Mouse (Mus musculus): ENCODE data around the gene Il10.

Il10 gene

DNA sequence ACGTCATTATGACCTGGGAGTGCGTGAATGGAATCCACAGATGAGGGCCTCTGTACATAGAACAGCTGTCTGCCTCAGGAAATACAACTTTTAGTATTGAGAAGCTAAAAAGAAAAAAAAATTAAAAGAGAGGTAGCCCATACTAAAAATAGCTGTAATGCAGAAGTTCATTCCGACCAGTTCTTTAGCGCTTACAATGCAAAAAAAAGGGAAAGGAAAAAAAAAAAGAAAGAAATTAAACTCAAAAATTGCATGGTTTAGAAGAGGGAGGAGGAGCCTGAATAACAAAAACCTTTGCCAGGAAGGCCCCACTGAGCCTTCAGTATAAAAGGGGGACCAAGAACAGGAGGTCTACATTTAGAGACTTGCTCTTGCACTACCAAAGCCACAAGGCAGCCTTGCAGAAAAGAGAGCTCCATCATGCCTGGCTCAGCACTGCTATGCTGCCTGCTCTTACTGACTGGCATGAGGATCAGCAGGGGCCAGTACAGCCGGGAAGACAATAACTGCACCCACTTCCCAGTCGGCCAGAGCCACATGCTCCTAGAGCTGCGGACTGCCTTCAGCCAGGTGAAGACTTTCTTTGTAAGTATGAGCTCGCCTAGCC lies at the start of gene Il10:
Gene Il10, plus strand, starts transcription at position 354 of the 607 bp plus-strand sequence.
- DNase-seq (ENCODE audit: low read depth) = no peak

DNA sequence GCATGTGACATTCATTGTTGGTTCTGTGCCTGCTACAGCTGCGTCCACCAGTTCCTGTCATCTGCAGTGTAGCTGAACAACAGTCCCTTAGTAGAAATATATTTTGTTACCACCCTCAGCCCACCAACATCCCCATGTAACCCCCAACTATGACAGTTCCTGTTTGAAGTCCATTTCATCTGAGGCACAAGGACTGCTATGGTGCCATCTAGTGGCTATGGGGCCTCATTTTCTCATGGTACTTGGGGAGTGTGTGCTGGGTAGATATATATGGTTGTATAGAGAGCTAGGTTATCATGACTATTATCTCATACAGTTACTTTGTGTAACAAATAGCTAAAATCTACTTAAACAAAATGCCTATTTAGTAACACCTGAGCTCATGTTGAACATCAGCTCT lies 40.2 kb upstream of the Il10 start:
- DNase-seq (ENCODE audit: low read depth) = no peak

DNA sequence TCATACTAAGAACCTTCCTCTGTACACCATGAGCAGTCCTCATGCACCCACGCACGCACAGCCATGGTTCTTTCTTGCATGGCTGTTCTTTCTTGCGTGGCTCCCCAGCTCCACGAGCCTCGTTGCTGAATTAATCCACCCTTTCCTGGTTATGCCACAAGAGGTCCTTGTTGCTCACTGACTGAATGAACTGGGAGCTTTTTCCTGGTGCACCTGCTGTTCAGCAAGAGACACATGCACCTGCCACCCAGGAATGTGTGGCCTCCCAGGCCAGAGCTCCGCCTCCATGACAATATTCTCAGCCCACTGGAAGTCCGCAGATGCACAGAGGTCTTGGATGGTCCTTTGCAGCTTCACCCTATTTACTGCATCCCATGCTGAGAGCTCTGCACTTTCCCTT lies 35.2 kb upstream of the Il10 start:
- DNase-seq (ENCODE audit: low read depth) = no peak

GRCm38 (mm10) chr1:130987001-130987400 lies 32.6 kb upstream of the Il10 start:
- DNase-seq (ENCODE audit: low read depth) = no peak

DNA sequence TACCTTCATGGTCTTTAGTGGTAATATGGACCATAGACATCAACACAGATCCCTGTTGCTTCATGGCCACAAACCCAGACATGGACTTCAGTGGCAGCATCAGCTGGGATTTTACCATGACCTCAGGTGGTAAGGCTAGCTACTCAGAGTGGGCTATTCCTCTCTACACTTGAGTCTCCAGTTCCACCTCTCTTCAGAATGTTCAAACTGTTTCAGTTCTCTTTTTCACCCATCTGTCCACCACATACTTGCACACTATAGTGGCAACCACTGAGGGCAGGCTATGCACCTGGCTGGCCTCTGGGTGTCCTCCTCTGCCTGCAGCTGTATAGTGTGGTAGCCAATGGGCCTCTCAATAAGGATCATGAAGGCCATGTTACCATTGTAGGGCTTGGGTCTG lies 32.2 kb upstream of the Il10 start:
- DNase-seq (ENCODE audit: low read depth) = no peak

DNA sequence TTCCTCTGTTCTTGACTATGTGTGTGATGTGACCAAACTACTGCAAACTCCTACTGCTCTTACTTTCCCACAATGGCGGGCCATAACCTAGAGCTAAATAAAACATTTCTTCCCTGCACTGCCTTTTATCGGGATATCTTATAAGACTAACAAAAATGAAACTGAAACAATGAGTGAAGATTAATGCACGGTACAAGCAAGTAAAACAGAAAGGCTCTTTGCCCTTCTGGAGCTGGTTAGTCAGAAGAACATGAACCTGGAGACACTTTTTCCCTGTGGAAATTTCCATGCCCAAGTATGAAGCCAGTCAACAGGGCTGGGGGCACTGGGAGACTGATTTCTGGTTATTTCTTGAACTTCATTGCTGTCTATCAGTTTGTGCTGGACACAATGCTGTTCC lies 30.3 kb upstream of the Il10 start:
- no peak for DNase-seq (ENCODE audit: low read depth)

- no peak for DNase-seq (ENCODE audit: low read depth)
Measured at GRCm38 (mm10) chr1:130990448-130990847, 29.2 kb upstream of the Il10 start.

DNA sequence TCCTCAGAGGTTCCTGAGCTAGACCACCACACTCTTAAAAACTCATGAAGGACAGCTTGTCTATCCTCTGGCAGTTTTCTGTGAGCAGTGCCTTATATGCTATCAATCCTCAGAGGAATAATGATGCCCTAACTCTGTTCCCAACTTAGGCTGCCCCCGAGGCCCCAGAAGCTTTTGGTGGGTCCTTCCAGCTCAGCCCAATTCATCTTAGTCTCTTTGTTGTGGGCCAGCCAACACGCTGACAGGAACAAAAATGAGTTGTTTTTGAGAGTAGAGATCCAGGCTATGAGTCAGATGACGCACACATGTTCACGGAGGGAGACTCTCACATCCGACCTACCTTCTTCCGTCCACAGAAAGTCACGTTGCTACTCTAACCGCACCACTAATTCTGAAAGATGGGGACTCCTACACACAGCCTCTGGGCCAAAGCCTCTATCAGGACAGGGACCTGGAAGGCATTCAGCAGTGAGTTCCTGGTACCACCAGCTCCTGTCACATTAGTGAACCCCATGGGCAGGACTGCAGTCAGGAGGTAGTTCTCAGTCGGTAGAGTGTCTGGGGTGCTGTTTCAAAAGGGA lies 26.0 kb upstream of the Il10 start:
- DNase-seq (ENCODE audit: low read depth) = no peak

DNA sequence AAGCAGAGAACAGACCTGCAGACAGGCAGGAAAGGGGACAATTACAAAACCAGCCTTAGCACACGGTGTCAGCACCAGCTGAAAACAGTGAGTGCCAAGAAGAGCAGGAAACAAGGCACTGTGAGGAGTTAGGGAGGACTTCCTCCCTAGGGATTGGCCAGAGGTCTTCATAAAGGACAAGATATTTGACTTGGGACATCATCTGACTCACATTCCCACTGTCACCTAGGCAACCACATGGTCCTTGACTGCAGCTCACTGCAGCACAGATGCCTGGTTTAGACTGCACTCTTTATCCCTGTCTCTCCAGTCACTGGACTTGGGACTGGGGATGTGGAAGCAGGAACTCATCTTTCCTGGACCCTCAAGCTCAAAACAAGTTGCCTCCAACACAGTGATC lies 24.1 kb upstream of the Il10 start:
- DNase-seq (ENCODE audit: low read depth) = no peak

DNA sequence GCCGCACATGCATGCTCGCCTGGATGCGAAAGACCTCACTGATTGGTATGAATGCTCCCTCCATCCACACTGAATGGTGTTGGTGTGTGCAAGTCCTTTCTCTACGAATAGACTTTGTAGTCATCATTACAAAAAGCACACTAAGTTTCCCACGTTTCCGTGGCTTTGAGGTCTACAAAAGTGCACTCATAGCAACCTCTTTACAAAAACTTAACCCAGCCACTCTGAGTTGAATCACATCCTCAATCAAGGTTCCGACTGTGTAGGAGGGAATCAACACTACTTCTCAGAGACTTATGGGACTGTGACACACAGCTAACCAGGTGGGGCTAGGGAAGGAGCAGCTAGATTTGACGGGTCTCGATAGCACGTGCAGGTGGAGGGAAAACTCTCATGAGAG lies 23.3 kb upstream of the Il10 start:
- no peak for DNase-seq (ENCODE audit: low read depth)

- DNase-seq (ENCODE audit: low read depth) = no peak
Measured at GRCm38 (mm10) chr1:130997441-130997840, 22.2 kb upstream of the Il10 start.

DNA sequence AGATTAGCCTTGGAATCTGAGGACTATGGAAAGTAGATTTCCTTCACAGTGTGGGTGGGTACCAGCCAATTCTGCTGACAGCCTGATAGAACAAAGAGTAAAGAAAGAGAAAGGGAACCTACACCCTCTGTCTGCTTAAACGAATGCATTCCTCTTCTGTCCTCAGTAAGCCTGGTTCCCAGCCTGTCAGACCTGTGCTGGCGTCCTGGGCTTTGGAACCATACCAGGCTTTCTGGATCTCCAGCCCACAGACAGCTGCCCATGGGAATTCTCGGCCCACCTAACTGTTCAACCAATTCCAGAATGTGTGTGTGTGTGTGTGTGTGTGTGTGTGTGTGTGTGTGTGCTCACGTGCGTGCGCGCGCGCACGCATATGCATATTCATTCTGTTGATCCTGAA lies 21.3 kb upstream of the Il10 start:
- DNase-seq (ENCODE audit: low read depth) = no peak

DNA sequence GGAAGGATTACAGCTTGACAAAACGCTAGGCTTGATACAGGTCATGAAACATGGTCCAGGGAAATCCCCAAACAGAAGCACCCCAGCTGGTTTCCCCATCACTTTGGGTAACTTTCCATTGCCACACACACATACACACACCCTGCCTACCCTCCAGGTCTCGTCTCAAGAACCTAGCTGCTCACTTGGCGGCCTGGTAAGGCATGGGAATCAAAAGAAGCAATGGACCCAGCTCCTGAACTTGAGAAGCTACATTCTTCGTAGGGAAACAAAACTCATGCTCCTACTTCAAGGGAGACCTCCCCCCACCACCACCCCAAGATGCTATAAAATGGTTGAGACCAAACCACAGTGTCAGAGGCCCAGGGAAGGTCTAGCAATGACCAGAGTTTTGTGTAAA lies 19.9 kb upstream of the Il10 start:
- no peak for DNase-seq (ENCODE audit: low read depth)

GRCm38 (mm10) chr1:131000296-131000695 lies 19.3 kb upstream of the Il10 start:
- no peak for DNase-seq (ENCODE audit: low read depth)

DNA sequence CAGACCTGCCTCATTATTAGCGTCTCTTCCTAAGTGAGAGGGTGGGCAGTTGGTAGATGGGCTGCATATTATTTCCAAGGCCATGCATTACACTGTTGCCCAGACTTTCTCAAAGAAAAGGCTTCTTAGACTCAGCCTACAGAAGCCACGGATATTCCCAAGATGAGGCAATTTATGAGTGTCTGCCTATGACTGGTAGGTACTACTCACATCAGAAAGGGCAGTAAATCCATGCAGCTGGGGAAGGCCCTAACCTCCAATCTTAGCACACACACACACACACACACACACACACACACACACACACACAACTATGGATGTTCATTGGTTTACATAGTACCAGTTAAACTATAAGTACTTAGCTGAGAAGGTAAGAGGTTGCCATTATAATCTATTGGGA lies 17.1 kb upstream of the Il10 start:
- DNase-seq (ENCODE audit: low read depth) = no peak

GRCm38 (mm10) chr1:131003037-131003922 lies 16.4 kb upstream of the Il10 start:
- DNase-seq (ENCODE audit: low read depth) = no peak

DNA sequence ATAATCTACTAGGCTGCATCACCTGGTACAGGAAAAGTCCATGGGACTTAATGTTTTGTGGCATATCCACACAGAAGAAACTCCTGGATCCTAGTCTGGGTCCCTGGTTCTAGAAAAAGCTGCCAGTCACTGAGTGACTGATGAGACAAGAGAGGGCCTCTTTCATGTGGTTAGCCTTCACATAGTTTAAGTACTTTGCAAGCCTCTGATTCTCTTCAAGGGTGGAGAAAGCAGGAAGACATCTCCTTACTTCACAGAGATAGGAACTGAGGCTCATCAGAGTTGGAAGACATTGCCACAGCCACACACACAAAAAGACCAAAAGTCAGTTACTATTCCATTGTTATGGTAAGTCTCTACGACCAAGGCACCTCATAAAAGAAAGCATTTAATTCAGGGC lies 13.6 kb upstream of the Il10 start:
- no peak for DNase-seq (ENCODE audit: low read depth)

DNA sequence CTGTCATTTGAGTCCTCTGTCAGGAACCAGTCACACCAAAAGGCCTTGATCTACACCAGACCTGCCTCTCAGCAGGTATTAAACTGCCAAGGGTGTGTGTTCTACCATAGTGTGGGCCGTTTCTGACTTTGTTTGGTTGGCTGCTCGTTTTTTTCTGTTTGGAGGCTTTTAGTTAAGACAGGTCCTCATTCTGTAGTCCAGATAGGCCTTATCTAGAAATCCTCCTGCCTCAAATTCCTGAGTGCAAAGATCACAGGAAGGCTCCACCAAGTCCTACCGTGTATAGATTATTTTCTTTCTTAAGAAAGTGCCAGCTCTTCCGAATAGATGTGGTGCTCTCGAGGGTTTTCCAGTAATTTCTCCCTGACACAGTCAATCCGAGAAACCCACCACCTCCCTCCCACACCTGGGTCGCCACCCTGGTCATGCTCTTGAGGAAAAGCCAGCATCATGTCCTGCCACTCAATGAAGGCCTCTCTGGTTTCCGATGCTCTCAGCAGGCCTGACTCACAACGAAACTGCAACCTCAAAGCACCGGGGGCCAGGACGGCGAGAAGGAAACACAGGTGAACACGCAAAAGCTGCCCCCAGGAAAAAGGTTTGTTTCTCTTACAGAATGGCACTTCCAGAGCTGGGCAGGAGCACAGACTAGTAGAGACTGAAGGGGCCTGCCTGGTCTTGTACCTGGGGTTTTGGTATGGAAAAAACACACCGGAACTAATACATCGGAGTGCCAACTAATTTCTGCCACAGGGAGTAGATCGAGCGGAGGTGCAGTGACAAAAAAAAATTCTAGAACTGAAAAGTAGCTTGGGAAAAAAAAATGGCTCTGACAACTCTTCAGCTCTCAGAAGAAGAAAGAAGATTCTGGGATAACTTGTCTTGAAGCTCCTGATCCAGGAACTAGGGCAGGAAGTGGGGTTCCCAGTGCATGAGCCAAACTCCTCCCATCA lies 9.2 kb upstream of the Il10 start:
- no peak for DNase-seq (ENCODE audit: low read depth)

- no peak for DNase-seq (ENCODE audit: low read depth)
Measured at GRCm38 (mm10) chr1:131012494-131012893, 7.2 kb upstream of the Il10 start.

DNA sequence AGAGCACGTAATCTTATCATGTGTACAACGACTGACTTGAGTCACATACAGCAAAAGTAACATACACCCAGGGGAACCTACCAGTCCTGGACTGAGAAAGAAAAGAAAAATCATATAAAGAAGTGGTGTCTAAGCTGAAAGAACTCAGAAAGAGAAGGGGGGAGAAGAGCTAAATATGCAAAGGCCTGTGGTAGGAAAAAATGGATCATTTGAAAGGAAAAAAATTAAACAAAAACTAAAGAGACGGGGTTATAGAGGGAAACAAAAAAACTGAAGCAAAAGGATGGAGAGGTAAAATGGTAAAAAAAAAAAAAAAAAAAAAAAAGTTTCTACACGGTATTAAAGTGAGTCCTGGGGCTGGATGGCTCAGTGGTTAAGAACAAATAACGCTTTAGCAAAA lies 5.7 kb upstream of the Il10 start:
- DNase-seq (ENCODE audit: low read depth) = no peak

DNA sequence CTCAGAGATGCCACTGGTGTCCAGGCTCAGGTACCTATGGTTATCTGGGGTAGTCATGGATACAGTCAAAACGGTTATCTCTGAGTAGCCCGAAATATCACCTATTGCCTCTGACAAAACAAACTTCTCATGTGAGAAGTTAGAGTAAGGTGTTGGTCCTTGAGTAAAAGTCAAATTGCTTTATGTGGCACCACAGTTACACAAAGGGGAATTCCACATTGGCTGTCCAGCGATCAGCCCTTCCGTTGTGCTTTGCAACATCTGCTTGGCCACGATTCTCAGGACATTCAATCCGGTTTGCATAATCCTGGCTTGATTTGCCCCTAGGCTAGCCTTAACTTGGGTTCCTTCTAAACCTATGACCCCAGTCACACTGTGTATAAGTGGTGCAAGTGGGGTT lies 4.4 kb upstream of the Il10 start:
- DNase-seq (ENCODE audit: low read depth) = no peak

- no peak for DNase-seq (ENCODE audit: low read depth)
Measured at GRCm38 (mm10) chr1:131015879-131016278, 3.8 kb upstream of the Il10 start.

Measured in fibroblast of lung, adult 2 months (primary cell).